Mouse (Mus musculus) adipocyte (in vitro differentiated cells): ENCODE results near the gene Fkbp11.

Experiments used
- DNase-seq: peaks from one replicate; pipeline ENCODE4 v3.0.0-alpha.2; 2016; ENCODE audit warnings: low spot score

The Fkbp11 gene

GRCm38 (mm10) chr15:98738796-98739195 is 10.8 kb upstream of the Fkbp11 start:
- no peak for DNase-seq

- peak; percentile 14 for DNase-seq
Observed at GRCm38 (mm10) chr15:98737881-98738280, 9.9 kb upstream of the Fkbp11 start.

- no peak for DNase-seq
Observed at GRCm38 (mm10) chr15:98736521-98736920, 8.5 kb upstream of the Fkbp11 start.

GRCm38 (mm10) chr15:98733976-98734566 is 6.1 kb upstream of the Fkbp11 start:
- DNase-seq = no peak

GRCm38 (mm10) chr15:98733370-98733769 is 5.4 kb upstream of the Fkbp11 start:
- DNase-seq = no peak

GRCm38 (mm10) chr15:98732006-98732531 is 4.1 kb upstream of the Fkbp11 start:
- no peak for DNase-seq

GRCm38 (mm10) chr15:98730790-98731189 is 2.8 kb upstream of the Fkbp11 start:
- no peak for DNase-seq

GRCm38 (mm10) chr15:98729791-98730545 is 2.0 kb upstream of the Fkbp11 start:
- no peak for DNase-seq

GRCm38 (mm10) chr15:98728366-98728765 is 368 bp upstream of the Fkbp11 start:
- peak; percentile 18 for DNase-seq

GRCm38 (mm10) chr15:98726746-98727145 is 1.3 kb downstream of the Fkbp11 start:
- no peak for DNase-seq

GRCm38 (mm10) chr15:98726079-98726478 is 1.9 kb downstream of the Fkbp11 start:
- no peak for DNase-seq

- DNase-seq = no peak
Observed at GRCm38 (mm10) chr15:98724441-98724840, 3.6 kb downstream of the Fkbp11 start.

GRCm38 (mm10) chr15:98722854-98723253 is 5.1 kb downstream of the Fkbp11 start:
- no peak for DNase-seq

- DNase-seq = no peak
Observed at GRCm38 (mm10) chr15:98722191-98722590, 5.8 kb downstream of the Fkbp11 start.

- no peak for DNase-seq
Observed at GRCm38 (mm10) chr15:98717301-98717700, 10.7 kb downstream of the Fkbp11 start.

GRCm38 (mm10) chr15:98714230-98714652 is 13.8 kb downstream of the Fkbp11 start:
- DNase-seq = peak; percentile 96

- no peak for DNase-seq
Observed at GRCm38 (mm10) chr15:98710442-98710841, 17.6 kb downstream of the Fkbp11 start.

GRCm38 (mm10) chr15:98707766-98708372 is 20.1 kb downstream of the Fkbp11 start, which contains the start of gene Ccdc65:
Gene Ccdc65 (plus strand): TSS chr15:98708207.
- peak; percentile 75 for DNase-seq

GRCm38 (mm10) chr15:98704312-98704711 is 23.7 kb downstream of the Fkbp11 start:
- no peak for DNase-seq

- DNase-seq = peak; percentile 74
Observed at GRCm38 (mm10) chr15:98699190-98700105, 28.6 kb downstream of the Fkbp11 start.

GRCm38 (mm10) chr15:98696216-98696615 is 31.8 kb downstream of the Fkbp11 start:
- no peak for DNase-seq

- DNase-seq = peak; percentile 63
Observed at GRCm38 (mm10) chr15:98695726-98696125, 32.3 kb downstream of the Fkbp11 start.
